Mouse (Mus musculus) thymus, postnatal 25 days (tissue): ENCODE results near the gene Hsh2d.

ENCODE experiments used
- DNase-seq: peaks from one replicate; pipeline ENCODE4 v3.0.0; 2022

Hsh2d gene

DNA sequence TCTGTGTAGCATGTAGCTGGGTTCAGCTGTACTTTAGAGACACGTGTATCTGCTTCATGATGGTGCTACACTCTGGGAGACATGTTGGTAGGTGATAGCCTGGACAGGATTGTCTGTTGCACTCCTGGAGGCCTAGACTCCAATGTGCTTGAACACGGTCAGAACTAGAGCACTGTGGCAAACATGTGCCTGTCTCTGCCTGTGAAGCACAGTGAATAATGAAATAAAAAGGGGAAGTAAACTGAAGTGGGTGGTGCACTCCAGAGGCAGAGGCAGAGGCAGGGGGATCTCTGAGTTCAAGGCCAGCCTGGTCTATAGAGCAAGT lies 739 bp downstream of the Hsh2d start:
- no peak for DNase-seq

DNA sequence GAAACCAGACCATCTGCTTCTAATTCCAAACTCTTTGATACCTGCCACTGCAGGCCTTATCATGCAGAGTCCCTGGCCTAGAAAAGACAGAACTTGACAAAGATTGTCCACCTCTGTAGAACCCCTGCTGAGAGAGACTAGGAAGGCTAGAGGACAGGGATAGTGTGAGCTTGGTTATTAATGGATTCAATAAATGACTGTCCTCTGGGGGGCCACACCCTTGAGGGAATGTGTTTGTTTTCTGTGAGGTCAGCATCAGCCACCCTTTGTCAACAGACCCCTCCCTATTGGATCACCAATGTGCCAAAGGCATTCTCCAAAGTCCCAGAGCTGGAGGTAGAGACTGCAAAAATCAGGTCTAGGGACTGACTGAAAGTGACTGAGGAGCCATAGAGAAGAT lies 2.6 kb downstream of the Hsh2d start:
- no peak for DNase-seq

DNA sequence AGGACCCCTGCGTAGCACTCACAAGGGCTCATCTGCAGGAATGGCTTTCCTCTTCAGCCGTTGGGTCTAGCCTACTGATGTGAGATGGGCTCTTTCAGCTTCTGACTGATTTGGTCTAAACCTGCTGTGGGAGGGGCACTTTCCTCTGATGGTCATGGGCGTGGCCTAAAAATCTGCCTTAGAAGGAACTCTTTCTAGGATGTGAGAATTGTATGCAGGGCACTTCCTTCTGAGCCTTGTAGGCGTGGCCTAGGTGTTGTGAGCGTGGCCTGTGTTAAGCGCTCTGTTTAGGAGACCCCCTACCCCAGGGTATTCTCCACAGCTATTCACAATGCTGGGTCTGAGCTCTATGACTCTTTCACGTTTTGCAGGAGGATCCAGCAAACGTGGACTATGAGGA lies 8.6 kb downstream of the Hsh2d start:
- no peak for DNase-seq

DNA sequence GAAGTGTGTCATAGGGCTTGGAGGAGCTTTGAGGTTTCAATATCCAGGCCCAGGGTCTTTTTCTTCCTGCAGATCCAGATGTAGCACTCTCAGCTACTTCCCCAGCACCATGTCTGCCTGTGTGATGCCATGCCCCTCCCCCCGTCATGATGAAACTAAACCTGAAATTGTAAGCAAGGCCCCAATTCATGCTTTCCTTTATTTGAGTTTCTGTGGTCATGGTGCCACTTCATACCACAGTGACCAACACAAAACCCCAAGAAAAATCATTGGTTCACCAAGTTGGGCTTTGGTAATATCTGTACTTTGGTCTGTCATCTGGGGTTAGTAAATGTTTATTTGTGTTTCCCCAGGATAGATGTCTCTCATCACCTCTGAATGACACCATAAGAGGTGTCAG lies 19.1 kb downstream of the Hsh2d start:
- DNase-seq, result no peak

DNA sequence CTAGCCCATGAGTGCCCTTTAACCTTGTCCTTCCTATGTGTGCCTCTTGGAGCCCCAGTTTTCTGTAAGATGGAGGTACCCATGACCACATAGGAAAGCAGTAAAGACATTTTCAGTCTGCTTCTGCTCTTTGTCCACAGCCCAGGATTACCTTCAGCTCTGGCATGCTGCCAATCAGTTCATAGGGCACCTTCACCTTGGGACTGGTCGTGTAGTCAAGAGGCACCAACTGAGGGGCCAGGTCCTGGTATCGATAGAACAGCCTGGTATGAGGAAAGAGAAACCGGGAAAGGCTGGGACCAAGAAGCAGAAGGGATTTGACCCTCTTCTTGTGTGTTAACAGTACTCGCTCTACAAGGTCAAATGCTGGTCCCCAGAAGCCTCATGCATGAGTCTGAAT lies 20.8 kb downstream of the Hsh2d start:
- DNase-seq, result no peak

DNA sequence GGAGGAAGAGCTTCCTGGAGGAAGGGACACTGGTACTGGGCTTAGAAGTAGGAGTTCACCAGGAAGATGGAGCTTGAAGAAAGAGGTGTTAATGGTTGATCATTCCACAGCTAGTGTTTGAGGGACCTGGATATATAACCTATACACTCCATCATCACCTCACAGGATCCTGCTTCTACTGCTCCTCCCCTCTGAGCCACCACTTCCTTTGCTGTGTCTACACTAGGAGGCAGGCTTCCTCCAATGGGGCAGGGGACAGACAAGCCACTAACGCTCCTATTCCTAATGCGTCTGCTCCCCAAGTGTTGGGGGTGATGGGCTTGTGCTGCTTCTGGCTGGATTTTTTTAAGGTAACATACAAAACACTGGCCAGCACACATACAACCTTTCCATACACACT lies 21.3 kb downstream of the Hsh2d start:
- DNase-seq, result no peak

DNA sequence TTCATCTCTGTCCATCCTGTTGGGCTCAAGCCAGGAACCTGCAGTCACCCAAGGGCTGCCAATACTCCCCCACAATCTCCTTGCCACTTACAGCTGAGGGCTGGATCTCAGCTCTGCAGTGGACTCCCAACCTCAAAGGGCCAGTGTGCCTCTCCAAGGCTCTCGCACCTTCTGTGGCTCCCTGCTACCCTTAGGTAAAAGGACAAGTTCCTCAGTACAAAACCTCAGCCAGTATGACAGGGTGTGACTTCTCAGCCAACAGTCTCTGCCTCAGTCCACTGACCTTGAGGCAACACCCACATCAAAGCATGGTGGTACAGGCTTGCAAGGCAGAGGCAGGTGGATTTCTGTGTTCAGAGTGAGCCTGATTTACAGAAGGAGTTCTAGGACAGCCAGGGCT lies 22.4 kb downstream of the Hsh2d start:
- no peak for DNase-seq

DNA sequence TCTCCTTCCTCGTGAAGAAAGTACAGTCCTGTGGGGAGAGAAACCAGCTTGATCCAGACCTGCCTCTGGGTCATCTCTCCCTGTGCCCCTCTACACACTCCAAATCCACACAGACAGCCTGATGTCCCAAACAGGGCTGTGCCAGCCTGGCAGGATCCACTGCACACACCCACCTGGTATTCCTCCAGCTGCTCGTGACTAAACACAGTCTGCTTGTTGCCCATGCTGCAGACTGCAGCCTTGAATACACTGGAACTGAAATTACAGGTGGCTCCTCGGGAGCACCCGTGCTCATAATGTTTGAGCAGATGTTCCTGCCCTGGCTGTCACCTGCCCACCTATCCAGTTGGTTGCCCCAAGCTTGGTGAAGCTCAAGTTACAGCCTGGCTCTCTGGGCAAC lies 23.3 kb downstream of the Hsh2d start, which contains the start of gene Cib3:
Gene Cib3, minus strand, starts transcription at position 87 of the 400 bp plus-strand sequence.
- DNase-seq, result no peak

DNA sequence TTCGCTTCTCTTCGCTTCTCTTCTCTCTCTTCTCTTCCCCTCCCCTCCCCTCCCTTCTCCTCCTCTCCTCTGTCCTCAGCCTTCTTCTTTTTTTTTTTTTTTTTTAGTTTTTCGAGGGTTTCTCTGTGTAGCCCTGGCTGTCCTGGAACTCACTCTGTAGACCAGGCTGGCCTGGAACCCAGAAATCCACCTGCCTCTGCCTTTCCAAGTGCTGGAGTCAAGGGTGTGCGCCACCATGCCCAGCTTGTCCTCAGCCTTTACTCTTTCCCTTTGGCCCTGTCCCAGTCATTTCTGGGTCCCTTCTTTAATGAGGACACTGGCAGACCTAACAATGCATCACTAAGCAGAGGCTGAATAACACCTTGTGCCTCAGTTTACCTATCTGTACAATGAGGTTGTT lies 24.1 kb downstream of the Hsh2d start, which contains the start of gene Gm11034:
Gene Gm11034, minus strand, starts transcription at position 101 of the 400 bp plus-strand sequence.
- no peak for DNase-seq

DNA sequence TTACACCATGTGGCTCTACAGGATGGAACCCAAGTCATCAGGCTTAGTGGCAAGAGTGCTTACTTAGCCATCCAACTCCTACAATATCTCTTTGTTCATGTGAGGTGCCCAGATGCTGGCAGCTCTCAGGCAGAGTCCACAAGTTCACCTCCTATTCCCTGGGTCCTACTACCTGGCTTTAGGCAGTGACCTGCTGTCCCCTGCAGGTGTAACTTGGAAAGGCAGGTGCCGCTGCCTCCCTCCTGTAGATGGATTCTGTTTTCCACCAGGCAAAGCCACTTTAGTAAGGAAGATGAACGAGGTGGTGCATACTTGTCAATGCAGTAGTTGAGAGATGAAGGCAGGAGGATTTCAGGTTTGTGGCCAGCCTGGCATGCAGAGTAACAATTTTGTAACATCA lies 25.6 kb downstream of the Hsh2d start:
- peak; percentile 50 for DNase-seq

DNA sequence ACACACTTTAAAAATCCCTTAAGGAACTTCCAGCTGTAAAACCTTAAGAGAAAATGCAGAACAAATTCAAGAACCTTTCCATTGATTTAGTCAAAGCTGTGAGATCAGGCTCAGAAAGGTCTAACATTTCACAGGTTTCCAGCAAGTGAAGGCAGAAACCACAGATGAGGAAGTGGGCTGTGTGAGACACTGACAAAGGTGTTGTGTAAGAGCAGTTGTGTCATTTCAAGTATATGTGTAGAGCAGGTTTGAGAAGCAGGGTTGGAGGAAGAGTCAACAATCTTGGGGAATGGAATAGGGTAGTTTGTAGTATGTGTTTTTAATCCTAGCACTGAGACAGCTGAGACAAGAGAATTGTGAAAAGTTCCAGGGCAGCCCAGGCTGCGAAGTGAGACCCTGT lies 26.4 kb downstream of the Hsh2d start:
- DNase-seq, result peak; percentile 26

DNA sequence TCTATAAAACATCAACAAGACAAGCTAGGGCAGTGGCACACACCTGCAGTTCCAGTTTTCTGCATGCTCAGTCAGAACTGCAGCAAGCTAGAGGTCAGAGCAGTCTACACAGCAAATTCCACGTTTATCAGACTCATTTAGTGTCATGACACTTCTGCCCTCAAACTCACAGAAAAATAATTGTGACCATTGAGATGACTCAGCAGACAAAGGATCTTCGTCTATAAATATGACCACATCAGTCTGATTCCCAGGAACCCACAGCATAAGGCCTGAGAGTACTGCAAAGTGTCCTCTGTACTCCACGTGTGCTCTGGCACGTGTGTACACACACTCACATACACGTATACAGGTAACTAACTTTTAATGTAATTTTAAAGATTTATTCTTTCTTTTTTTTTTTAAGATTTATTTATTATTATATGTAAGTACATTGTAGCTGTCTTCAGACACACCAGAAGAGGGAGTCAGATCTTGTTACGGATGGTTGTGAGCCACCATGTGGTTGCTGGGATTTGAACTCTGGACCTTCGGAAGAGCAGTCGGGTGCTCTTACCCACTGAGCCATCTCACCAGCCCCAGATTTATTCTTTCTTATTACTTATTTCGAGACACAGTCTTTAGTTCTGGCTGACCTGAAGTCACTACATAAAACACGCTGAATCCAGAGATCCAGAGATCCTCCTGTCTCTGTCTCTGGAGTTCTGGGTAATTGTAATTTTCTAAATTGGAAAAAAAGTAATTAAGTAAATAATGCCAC lies 29.5 kb downstream of the Hsh2d start:
- DNase-seq, result no peak

DNA sequence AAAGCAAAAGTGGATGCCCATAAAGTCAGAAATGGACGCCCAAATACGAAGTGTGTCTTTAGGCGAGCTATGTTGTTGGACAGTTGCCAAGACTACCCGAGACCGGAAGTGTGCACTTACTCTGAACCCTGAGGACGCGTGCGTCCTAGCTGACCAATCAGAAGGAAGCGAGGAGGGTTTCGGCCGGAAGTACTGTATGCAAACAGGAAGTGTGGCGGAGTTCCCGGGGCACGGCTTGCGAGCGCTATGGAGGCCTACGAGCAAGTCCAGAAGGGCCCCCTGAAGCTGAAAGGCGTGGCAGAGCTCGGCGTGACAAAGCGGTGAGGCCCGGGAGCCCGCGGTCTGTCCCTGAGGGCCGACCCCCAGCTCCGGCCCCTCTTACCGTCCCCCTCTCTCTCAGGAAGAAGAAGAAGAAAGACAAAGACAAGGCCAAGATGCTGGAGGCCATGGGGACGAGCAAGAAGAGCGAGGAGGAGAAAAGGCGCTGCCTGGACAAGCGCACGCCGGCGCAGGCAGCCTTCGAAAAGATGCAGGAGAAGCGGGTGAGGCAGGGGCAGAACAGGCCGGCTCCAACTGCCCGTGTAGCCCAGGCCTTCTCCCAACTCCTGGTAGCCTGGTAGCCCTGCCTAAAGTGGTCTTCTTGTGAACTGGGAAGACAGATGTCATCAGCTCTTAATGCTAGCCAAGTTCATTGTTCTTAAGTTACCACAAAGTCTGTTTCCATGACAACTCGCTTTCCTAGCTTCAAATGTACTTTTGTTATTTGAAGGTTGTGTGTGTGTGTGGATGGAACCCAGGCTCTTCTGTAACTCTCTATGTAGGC lies 30.3 kb downstream of the Hsh2d start, which contains the start of gene Fam32a:
Gene Fam32a, plus strand, starts transcription at position 190 of the 823 bp plus-strand sequence.
- DNase-seq, result peak; percentile 82

DNA sequence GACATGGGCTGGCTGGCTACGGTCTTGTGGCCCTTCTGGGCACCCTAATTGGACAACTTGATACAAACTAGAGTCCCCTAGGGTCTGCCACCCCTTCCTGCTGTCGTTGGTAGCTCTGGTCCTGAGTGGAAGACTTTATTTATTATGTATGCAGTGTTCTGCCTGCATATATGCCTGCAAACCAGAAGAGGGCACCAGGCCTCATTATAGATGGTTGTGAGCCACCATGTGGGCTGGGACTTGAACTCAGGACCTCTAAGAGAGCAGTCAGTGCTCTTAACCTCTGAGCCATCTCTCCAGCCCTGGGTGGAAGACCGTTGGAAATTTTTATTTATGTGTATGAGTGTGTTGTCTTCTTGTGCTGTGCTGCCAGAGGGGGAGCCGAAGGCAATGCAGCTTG lies 31.3 kb downstream of the Hsh2d start:
- DNase-seq, result peak; percentile 9

DNA sequence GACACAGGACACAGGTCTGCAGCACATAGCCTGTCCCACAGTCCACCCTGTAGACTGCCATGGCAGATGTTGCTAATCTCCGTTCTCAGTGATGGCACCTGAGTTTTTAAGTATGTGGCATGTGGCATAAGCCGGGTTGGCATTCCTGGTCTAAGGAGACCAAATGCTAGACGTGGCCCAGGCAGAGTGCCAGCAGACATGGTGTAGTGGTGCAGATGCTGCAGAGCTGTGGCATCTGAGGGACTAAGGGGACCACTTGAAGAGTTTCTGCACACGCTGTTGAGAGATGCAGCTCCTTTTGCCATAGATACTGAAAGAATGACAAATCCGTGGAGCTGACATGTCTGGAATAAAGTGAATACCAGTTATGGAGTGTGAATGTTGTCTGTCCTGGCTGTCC lies 33.2 kb downstream of the Hsh2d start:
- no peak for DNase-seq

DNA sequence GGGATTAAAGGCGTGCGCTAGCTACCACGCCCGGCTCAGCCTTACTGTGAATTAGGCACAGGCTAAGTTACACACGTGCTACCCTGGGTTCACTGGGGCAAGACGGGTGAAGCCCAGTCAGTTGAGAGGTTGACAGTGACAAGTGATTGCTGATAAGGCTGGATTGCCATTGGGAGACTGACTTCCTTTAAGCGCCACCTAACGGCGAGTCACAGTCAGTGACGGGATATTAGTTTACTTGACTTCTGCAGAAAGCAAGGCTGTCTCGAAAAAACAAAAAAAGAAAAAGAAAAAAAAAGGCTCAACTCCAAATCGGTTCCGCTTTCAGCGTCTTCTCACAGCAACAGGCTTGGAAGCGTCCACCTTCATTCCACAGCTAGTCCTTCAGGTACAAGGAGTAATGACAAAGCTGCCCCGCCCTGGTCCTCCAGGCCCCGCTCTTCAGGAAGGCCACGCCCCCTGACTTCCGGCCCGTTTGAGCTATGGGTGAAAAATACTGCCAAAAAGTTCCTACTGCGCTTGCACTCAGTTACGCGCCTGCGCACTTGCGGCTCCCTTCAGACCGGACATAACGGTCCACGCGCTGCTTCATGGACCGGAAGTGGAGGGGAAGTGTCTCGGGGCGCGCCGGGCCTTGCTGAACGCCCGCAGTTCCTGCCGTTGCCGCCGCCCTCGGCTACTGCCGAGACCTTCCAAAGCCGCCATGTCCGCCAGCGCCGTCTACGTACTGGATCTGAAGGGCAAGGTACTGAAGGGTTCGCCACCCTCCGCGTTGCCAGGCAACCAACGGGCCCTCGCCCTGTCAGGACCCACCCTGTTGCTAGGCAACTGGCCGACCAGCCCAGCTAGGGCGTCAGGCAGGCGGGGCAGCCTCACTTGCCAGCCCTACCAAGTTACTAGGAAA lies 50.3 kb downstream of the Hsh2d start, which contains the start of gene Ap1m1:
Gene Ap1m1, plus strand, starts transcription at position 520 of the 904 bp plus-strand sequence.
- DNase-seq, result peak; percentile 97

DNA sequence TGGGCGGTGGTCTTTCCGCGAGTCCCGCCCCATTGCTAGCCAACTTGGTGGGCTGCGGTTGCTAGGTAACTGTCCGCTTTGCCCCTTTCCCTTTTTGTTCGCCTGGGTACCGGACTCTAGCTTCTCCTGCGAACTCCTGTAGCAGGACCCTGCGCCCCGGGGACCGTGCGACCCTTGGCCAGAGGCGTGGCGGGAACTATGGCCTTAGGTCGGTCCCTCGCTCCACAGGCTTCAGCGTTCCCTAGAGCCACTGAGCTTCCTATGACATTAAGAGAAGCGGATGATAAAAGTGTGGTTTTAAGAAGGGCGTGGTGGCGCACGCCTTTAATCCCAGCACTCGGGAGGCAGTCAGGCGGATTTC lies 50.9 kb downstream of the Hsh2d start:
- DNase-seq, result no peak

DNA sequence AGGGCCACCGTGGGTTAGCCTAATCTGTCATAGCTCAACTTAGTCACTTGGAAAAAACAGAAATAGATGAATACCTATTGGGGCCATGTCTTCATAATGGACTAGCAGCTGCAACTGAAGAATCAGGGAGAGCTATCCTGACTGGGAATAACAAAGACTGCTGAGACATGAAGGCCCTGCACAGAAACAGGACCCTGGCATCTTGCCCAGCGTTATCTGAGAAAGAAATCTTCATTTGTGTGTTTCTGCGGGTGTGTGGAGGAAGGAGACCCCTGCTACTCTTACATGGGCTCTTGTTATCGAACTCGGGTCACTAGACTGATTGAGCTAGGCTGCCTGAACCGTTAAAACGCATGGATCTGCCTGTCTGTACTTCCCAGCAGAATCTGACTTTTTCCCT lies 51.5 kb downstream of the Hsh2d start:
- no peak for DNase-seq

DNA sequence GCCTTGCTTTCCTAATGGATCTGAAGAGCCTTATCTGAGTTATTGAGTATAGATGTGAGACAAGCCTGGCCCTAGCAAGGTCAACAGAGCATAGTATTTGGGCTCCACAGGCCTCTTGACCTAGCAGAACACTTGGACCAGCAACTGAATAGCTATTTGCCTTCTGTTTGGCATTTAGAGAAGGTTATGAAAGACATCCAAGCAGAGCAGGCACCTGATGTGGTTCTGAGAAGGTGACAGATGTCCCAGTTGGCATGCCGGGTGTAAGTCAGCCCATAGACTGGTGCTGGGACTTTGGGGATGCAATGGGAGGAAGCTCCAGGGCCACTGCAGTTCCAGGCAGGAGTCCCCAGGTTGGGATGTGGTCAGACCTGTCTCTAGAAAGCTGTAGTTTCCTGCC lies 52.8 kb downstream of the Hsh2d start:
- DNase-seq, result no peak

DNA sequence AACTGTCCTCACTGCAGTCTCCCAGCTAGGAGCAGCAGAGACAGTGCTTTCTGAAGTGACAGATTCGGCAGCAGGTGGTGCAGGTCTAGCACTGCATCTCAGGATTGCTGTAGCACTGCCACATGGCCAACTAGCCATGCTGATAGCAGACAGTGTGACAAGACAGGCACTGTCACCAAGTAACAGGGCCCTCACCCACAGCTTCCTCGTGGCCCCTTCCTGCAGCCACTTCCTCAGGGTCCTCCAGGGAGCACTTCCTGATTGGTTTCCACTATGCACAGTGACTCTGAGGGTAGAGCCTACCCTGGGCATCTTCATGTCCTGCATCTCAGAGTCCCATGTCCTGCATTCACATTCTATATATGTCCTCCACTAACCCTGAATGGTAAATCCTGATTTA lies 55.2 kb downstream of the Hsh2d start:
- no peak for DNase-seq
